Mouse (Mus musculus): ENCODE data around the gene Lif.

The Lif gene

DNA sequence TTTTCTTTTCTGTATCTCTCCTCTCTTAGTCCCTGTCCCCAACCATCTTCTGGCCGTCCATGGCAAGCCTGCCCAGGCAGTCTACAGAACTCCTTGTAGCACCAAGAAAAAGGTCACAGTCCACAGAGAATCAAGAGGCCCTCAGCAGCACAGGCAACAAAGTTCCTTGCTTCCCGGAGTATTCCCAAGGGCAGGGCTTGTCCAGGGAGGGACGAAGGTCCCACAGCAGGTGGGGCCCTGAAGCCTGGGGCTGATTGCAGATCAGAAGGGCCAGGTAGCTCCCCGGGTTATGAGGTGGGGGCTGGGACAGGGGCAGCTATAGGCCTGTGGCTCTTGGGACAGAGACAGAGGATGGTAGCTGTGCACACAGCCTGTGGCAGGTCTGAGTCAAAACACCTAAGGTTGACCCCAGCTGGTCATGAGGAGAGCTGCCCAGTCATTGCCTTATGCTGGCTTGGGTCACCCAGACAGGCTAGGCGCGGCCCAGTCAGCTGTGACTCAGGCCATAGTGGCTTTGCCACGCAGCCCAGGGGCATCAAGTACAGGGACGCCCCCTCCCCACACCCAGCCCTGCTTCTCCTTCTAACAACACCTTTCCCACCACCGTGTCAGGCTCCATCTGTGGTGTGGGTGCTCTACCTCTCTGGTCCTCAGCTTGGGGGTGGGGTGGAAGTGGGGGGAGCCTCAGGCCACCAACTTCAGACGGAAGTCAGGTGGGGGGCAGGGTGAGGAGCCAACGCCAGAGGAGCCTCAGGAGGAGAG lies at the start of gene Lif:
Gene Lif, plus strand, starts transcription at position 712 of the 762 bp plus-strand sequence.
- no peak for DNase-seq (ENCODE audit: low spot score in 2 of 2)

- DNase-seq (ENCODE audit: low spot score in 2 of 2): no peak
Observed at GRCm38 (mm10) chr11:4207655-4208054, 49.7 kb upstream of the Lif start.

GRCm38 (mm10) chr11:4209556-4209955 lies 47.8 kb upstream of the Lif start:
- DNase-seq (ENCODE audit: low spot score in 2 of 2): no peak

DNA sequence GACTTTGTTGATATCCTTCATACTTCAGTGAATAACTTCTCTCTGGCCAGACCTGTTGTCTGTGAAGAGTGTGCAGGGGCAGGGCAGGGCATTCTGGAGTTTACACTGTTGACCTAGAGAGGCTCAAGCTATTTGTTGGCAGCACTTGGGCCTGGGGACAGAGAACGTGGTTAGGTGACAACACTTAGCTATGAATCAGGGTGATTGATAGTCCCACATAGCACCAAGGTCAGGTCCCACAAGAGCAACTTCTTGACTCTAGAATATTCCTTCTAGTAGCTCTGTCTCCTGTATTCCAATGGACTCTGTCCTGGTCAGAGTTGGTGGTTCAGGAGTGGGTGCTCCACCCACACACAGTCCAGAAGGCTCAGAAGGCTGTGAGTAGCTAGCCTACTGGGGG lies 46.6 kb upstream of the Lif start:
- DNase-seq (ENCODE audit: low spot score in 2 of 2): no peak

DNA sequence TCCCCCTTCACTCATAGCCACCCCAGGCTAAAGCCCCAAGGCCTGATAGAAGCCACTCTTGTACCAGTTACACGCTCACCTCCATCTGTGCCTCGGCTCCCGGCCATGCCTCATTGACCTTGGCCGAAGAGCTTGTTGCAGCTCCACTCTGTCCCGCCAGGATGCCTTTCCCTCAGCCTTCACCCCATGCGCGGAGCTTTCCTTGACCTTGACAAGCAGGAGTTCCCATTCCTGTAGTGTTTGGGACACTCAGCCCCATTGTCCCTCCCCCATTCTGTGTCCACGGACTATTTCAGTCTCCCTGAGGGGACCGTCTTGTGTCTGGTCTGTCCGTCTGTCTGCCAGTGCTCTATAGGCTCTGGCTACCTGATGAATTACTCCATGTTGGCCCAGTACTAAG lies 44.2 kb upstream of the Lif start:
- DNase-seq (ENCODE audit: low spot score in 2 of 2): no peak

- no peak for DNase-seq (ENCODE audit: low spot score in 2 of 2)
Observed at GRCm38 (mm10) chr11:4214572-4214971, 42.8 kb upstream of the Lif start.

DNA sequence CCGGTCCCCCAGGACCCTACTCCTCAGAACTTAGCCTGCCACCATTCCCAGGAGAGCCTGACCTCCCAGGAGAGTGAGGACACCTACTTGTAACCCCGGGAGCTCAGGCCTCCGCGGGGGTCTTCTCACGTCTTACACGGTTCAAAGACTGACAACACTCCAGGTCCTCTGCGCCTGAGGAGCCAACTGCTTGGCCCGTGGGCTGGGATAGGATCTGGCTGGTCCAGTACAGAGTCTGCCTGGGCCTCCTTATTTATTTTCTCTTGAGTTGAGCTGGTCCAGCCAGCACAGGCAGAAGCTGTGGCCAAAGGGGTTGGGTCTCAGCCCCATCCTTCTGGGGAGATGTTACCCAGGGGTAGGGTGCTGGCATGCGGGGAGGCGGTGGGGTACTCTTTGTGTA lies 42.3 kb upstream of the Lif start:
- DNase-seq (ENCODE audit: low spot score in 2 of 2): no peak

- DNase-seq (ENCODE audit: low spot score in 2 of 2): peak in 1 of 2 experiments; percentile 36
Observed at GRCm38 (mm10) chr11:4216248-4217000, 40.9 kb upstream of the Lif start.

GRCm38 (mm10) chr11:4217914-4218629 lies 39.3 kb upstream of the Lif start, which contains the start of gene Castor1:
Gene Castor1, plus strand, starts transcription at chr11:4218225.
- peak; percentile 54 to 66 for DNase-seq (ENCODE audit: low spot score in 2 of 2)

GRCm38 (mm10) chr11:4218637-4219036 lies 38.7 kb upstream of the Lif start:
- no peak for DNase-seq (ENCODE audit: low spot score in 2 of 2)

DNA sequence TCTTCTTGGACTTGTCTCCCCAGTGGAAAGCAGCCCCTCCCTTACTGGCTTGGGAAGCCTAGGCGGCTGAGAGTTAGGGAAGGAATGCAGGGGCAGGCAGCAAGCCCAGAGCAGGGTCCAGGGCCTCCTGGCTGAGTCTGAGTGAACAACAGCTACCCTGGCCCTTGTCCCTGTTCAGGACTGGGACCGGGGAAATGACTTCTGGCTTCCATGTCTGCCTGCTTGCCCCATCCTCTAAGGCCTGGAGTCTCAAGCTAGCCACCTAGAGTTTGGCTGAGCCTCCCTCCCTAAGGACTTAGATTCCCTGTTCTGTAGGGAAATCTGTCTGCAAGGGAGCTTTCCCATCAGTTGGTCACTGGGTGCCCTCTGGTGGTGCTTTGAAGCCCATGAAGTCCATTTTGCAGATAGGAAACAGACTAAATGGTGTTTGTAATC lies 38.0 kb upstream of the Lif start:
- peak in 1 of 2 experiments; percentile 73 for DNase-seq (ENCODE audit: low spot score in 2 of 2)

DNA sequence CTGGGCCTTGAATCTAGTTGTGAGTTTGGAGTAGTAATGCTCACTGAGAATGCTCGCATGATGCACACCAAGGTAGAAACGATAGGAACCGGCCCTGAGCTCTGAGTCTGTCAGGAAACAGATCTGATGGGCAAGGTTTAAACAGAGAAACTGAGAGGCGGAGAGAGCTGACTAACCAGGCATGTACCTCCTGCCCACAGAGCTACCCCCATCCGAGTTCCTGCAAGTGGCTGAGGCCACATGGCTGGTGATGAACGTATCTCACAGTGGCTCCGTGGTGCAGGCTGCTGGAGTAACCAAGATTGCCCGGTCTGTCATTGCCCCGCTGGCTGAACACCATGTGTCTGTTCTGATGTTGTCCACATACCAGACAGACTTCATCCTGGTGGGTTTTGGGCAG lies 37.4 kb upstream of the Lif start:
- DNase-seq (ENCODE audit: low spot score in 2 of 2): no peak

DNA sequence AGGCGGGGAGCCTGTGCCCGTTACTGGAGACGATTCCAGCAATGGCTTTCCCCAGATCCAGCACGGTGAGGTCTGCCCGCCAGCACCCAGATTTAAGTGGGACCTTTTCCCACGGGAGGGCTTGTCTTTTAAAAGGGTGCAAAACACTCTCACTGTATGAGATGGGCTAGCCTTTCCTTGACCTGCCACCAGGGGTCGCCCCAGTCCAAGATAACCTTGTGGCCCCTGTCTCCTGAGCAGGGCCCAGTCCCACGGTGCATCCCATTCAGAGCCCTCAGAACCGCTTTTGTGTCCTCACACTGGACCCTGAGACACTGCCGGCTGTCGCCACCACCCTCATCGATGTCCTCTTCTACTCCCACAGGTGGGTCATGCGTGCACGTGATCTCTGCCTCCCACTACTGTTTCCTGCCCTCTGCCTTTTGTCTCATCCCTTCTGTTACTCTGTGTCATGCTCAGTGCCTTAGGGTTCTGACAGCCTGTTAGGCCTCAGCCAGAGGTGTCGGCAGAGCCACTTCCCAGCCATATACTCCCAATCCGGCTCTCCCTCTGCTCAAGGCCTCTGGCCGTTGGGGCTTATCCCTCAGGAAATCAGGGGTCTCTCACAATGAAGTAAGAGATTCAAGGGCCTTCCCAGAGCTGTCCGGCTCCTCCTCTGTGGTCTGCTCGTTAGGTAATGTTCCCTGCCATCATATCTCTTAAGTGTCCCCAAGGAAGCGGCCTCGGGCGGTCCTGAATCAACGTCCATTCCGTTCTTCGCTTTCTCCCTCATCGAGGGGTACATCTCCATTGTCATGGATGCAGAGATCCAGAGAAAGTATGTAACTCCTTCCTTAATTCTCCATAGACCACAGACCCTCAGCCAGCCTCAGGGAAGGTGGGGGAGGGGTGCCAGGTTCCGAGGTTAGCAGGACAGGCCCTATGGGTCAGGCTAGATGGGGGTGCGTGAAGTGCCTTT lies 36.6 kb upstream of the Lif start:
- DNase-seq (ENCODE audit: low spot score in 2 of 2): peak in 1 of 2 experiments; percentile 66

DNA sequence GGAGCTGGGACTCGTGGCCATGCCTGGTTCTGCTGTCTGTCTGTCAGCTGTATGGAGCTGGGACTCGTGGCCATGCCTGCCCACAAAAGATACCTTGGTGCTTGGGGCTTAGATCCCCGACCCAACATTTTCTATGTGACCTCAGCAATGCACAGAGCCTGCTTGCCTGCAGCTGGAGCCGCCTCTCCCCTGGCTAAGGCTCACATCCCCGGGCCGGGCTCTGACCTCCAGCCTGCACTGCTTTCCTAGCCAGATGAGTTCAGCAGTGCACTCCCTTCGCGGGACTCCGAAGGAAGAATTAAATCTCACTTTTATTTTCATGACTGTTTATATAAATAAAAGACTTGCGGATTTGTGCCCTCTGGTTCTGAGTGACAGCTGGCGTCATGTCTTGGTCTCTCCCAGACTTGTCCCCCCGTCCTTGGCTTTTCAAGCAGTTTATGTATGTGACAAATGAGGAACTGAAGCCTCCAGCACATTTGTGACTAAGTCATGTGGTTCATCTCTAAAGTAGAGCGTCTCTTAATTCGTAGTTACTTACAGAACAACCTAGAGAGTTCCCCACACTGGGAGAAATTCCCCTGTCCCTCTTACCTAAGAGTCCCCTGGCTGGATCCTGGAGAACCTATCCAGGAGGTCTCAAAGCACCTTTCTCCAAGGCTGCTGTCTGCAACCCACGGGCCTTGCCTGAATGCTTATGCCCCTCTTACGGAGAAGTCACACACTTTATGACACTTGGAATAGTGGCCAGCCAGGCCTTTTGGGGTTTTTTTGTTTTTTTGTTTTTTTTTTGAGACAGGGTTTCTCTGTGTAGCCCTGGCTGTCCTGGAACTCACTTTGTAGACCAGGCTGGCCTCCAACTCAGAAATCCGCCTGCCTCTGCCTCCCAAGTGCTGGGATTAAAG lies 35.1 kb upstream of the Lif start:
- DNase-seq (ENCODE audit: low spot score in 2 of 2): no peak

GRCm38 (mm10) chr11:4223393-4224188 lies 33.8 kb upstream of the Lif start:
- DNase-seq (ENCODE audit: low spot score in 2 of 2): no peak

- no peak for DNase-seq (ENCODE audit: low spot score in 2 of 2)
Observed at GRCm38 (mm10) chr11:4224223-4224622, 33.1 kb upstream of the Lif start.

- DNase-seq (ENCODE audit: low spot score in 2 of 2): no peak
Observed at GRCm38 (mm10) chr11:4226569-4227325, 30.6 kb upstream of the Lif start.

- no peak for DNase-seq (ENCODE audit: low spot score in 2 of 2)
Observed at GRCm38 (mm10) chr11:4228463-4228862, 28.9 kb upstream of the Lif start.

DNA sequence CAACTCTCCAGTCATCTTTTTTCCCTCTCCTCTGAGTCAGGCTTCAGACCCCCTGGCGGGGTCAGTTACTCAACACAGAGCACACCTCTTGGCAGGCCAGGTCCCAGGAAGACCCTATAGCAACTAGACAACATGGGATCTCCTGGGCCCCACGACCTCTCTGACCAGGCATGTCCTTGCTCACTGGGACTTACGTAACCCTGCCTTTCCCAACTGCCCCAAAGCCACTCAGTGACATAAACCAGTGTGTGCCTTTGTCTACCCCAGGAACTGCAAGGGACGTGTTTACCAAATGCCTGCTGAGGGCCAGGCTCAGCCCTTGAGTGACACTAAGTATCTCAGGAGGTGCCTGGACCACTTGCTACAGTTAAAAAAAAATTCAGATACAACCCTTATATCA lies 27.5 kb upstream of the Lif start:
- no peak for DNase-seq (ENCODE audit: low spot score in 2 of 2)
